Mouse (Mus musculus): ENCODE measurements around the gene Adipoq.

The Adipoq gene

GRCm38 (mm10) chr16:23162116-23162515 lies 15.8 kb downstream of the Adipoq start:
- no peak for DNase-seq (ENCODE audit: low read depth)

- DNase-seq (ENCODE audit: low read depth) = no peak
These were observed 18.1 kb downstream of the Adipoq start for GRCm38 (mm10) chr16:23164443-23164842.

- peak; percentile 75 for DNase-seq (ENCODE audit: low read depth)
These were observed 19.1 kb downstream of the Adipoq start for GRCm38 (mm10) chr16:23165441-23165840.

- DNase-seq (ENCODE audit: low read depth) = no peak
These were observed 20.3 kb downstream of the Adipoq start for GRCm38 (mm10) chr16:23166646-23167045.

GRCm38 (mm10) chr16:23167079-23167478 lies 20.7 kb downstream of the Adipoq start:
- no peak for DNase-seq (ENCODE audit: low read depth)

- DNase-seq (ENCODE audit: low read depth) = peak; percentile 68
These were observed 24.5 kb downstream of the Adipoq start for GRCm38 (mm10) chr16:23170813-23171212.

GRCm38 (mm10) chr16:23173904-23174303 lies 27.6 kb downstream of the Adipoq start:
- DNase-seq (ENCODE audit: low read depth) = no peak

- DNase-seq (ENCODE audit: low read depth) = peak; percentile 87
These were observed 28.5 kb downstream of the Adipoq start for GRCm38 (mm10) chr16:23174855-23175254.

GRCm38 (mm10) chr16:23175956-23176355 lies 29.6 kb downstream of the Adipoq start:
- no peak for DNase-seq (ENCODE audit: low read depth)

- peak; percentile 40 for DNase-seq (ENCODE audit: low read depth)
These were observed 31.5 kb downstream of the Adipoq start for GRCm38 (mm10) chr16:23177856-23178255.

GRCm38 (mm10) chr16:23178796-23179195 lies 32.5 kb downstream of the Adipoq start:
- DNase-seq (ENCODE audit: low read depth) = peak; percentile 66

GRCm38 (mm10) chr16:23179436-23179835 lies 33.1 kb downstream of the Adipoq start:
- peak; percentile 57 for DNase-seq (ENCODE audit: low read depth)

- DNase-seq (ENCODE audit: low read depth) = peak; percentile 71
These were observed 34.7 kb downstream of the Adipoq start for GRCm38 (mm10) chr16:23181054-23181453.

- peak; percentile 85 for DNase-seq (ENCODE audit: low read depth)
These were observed 35.2 kb downstream of the Adipoq start for GRCm38 (mm10) chr16:23181487-23181886.

- DNase-seq (ENCODE audit: low read depth) = peak; percentile 48
These were observed 35.7 kb downstream of the Adipoq start for GRCm38 (mm10) chr16:23181942-23182597.

GRCm38 (mm10) chr16:23185824-23186223 lies 39.5 kb downstream of the Adipoq start:
- DNase-seq (ENCODE audit: low read depth) = no peak

GRCm38 (mm10) chr16:23186418-23186817 lies 40.1 kb downstream of the Adipoq start:
- DNase-seq (ENCODE audit: low read depth) = no peak

GRCm38 (mm10) chr16:23187983-23188382 lies 41.6 kb downstream of the Adipoq start:
- no peak for DNase-seq (ENCODE audit: low read depth)

- DNase-seq (ENCODE audit: low read depth) = no peak
These were observed 43.3 kb downstream of the Adipoq start for GRCm38 (mm10) chr16:23189612-23190011.

GRCm38 (mm10) chr16:23191560-23192242 lies 45.4 kb downstream of the Adipoq start:
- DNase-seq (ENCODE audit: low read depth) = no peak

- DNase-seq (ENCODE audit: low read depth) = no peak
These were observed 49.3 kb downstream of the Adipoq start for GRCm38 (mm10) chr16:23195618-23196017.

- DNase-seq (ENCODE audit: low read depth) = no peak
These were observed 50.0 kb downstream of the Adipoq start for GRCm38 (mm10) chr16:23196296-23196695.

- DNase-seq (ENCODE audit: low read depth) = no peak
These were observed 50.5 kb downstream of the Adipoq start for GRCm38 (mm10) chr16:23196791-23197190.

GRCm38 (mm10) chr16:23201498-23201897 lies 55.2 kb downstream of the Adipoq start:
- DNase-seq (ENCODE audit: low read depth) = no peak

All from induced T-regulatory cell, adult 2 months (primary cell).